Mouse (Mus musculus) stomach, embryonic 16.5 days (tissue): ENCODE measurements at regions not wholly inside any gene's neighbourhood (a gene's known extent, or its start where the extent isn't known, plus 50 kb on each side); places are given as distances from the start of the nearest gene placed in this dataset.
"Not testable (repeated sequence)": the region's sequence is repeated elsewhere in the genome, so short reads cannot be mapped to it uniquely, and the experiment has no call there.

Experiments
- ATAC-seq: fragments of 200-750 bp; cut with Nextera tagmentation; 2 replicates; pipeline ENCODE4 v1.8.0; 2017; ENCODE audit warnings: moderate number of reproducible peaks, moderate TSS enrichment; ENCODE audit not compliant: insufficient read depth, low FRiP score
- H3K27ac ChIP-seq: fragments of 300-500 bp; sonication (generic); 2 replicates; pipeline ENCODE4 v1.5.1; 2014; ENCODE audit warnings: low read length
- H3K27me3 ChIP-seq: fragments of 300-500 bp; sonication (generic); 2 replicates; pipeline ENCODE4 v1.6.1; 2014; ENCODE audit warnings: low read length, control low read depth, mixed read lengths; ENCODE audit not compliant: control insufficient read depth, insufficient read depth
- H3K36me3 ChIP-seq: fragments of 300-500 bp; sonication (generic); 2 replicates; pipeline ENCODE4 v1.6.1; 2014; ENCODE audit warnings: low read length; ENCODE audit not compliant: control insufficient read depth, insufficient read depth
- H3K4me1 ChIP-seq: fragments of 300-500 bp; sonication (generic); 2 replicates; pipeline ENCODE4 v1.6.1; 2014; ENCODE audit warnings: low read length, control low read depth, mixed read lengths; ENCODE audit not compliant: control insufficient read depth, insufficient read depth
- H3K4me2 ChIP-seq: fragments of 300-500 bp; sonication (generic); 2 replicates; pipeline ENCODE4 v1.6.1; 2014; ENCODE audit warnings: low read depth, low read length, mixed read lengths
- H3K4me3 ChIP-seq: fragments of 300-500 bp; sonication (generic); replicated peaks from 2 replicates; pipeline ENCODE4 v1.5.1; 2014; ENCODE audit warnings: mild to moderate bottlenecking, low read length
- H3K9ac ChIP-seq: fragments of 300-500 bp; sonication (generic); 2 replicates; pipeline ENCODE4 v1.6.1; 2014; ENCODE audit warnings: low read length
- H3K9me3 ChIP-seq: fragments of 300-500 bp; sonication (generic); replicated peaks from 2 replicates; pipeline ENCODE4 v1.6.1; 2016; ENCODE audit warnings: low read length, control low read depth; ENCODE audit not compliant: control insufficient read depth
- WGBS: fragments of 180-500 bp; shearing (Covaris S2); extraction: QIAGEN DNeasy Blood & Tissue Kit; methylation state at CpG from one replicate; pipeline ENCODE4 v1.1.7; 2014; 5-methylcytosine and 5-hydroxymethylcytosine counted together

- no peaks in the 10 kb centered on the region for H3K36me3 ChIP-seq
- H3K27ac ChIP-seq, result no peak overlapping the region
- no peak overlapping the region for H3K9ac ChIP-seq
- no peak for ATAC-seq
- no peaks in the 10 kb centered on the region for H3K27me3 ChIP-seq
- 73% methylated on average over 5 of the region's 5 CpGs for WGBS
- 0 out of 2 replicates have a peak, but pooled peaks cover 3% of the 10 kb centered on the region for H3K9me3 ChIP-seq
- no peak overlapping the region for H3K4me3 ChIP-seq
- H3K4me1 ChIP-seq, result no peaks in the 10 kb centered on the region
- no peak overlapping the region for H3K4me2 ChIP-seq
Measured at GRCm38 (mm10) chr16:93319581-93319980, 284.3 kb downstream of the Setd4 start.

- no peaks in the 10 kb centered on the region; the same call in none of the 2 replicates for H3K27me3 ChIP-seq
- H3K4me3 ChIP-seq, result no peak overlapping the region
- no peaks in the 10 kb centered on the region for H3K36me3 ChIP-seq
- 0 out of 2 replicates have a peak, but pooled peaks cover 2% of the 10 kb centered on the region for H3K9me3 ChIP-seq
- no peaks in the 10 kb centered on the region for H3K4me1 ChIP-seq
- no peak overlapping the region for H3K4me2 ChIP-seq
- no peak overlapping the region for H3K9ac ChIP-seq
- no peak for ATAC-seq
- H3K27ac ChIP-seq, result no peak overlapping the region
- 22% methylated on average over 12 of the region's 12 CpGs for WGBS
Measured at GRCm38 (mm10) chr16:93311644-93312043, 292.2 kb downstream of the Setd4 start.

GRCm38 (mm10) chr16:93308666-93309360 lies 295.1 kb downstream of the Setd4 start:
- Histone ChIP-seq H3K4me3 (no peak overlapping the region), H3K9me3 (0 out of 2 replicates have a peak, but pooled peaks cover 2% of the 10 kb centered on the region), H3K27me3 (no peaks in the 10 kb centered on the region; the same call in none of the 2 replicates), H3K4me2 (no peak overlapping the region), H3K36me3 (no peaks in the 10 kb centered on the region), H3K27ac (no peak overlapping the region), H3K9ac (no peak overlapping the region), H3K4me1 (no peaks in the 10 kb centered on the region)
- 85% methylated on average over 2 of the region's 2 CpGs for WGBS
- peak; percentile 10; the same call in 1 of the 2 replicates for ATAC-seq

DNA sequence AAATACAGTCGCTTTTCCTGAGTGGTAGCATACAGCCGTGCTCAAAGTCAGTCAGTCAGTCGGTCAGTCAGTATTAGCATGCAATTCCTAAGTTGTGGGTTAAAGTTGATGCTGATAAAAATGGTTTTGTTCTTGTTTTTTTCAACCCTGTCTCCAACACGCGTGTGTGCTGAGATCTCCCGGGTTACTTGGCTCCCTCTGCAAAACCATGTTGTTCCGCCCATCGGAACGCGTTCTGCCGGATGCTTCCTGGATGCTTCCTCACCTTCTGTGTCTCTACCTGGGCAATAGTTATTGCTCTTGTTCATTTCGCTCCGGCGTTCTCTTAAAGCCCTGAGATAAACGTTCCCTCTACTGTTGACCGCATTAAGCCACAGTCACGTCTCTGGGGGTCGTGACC lies 296.9 kb downstream of the Setd4 start:
- Histone ChIP-seq H3K36me3 (no peaks in the 10 kb centered on the region), H3K9me3 (0 out of 2 replicates have a peak, but pooled peaks cover 2% of the 10 kb centered on the region), H3K27me3 (no peaks in the 10 kb centered on the region; the same call in none of the 2 replicates), H3K4me1 (no peaks in the 10 kb centered on the region), H3K9ac (no peak overlapping the region), H3K4me3 (no peak overlapping the region), H3K4me2 (no peak overlapping the region), H3K27ac (no peak overlapping the region)
- ATAC-seq, result no peak
- WGBS, result 81% methylated on average over 18 of the region's 18 CpGs

GRCm38 (mm10) chr16:93306140-93306539 lies 297.7 kb downstream of the Setd4 start:
- 71% methylated on average over 7 of the region's 7 CpGs for whole genome bisulfite sequencing
- H3K9ac ChIP-seq, H3K4me3 ChIP-seq, H3K36me3 ChIP-seq, H3K27ac ChIP-seq, H3K27me3 ChIP-seq, H3K4me2 ChIP-seq, H3K4me1 ChIP-seq, ATAC-seq, H3K9me3 ChIP-seq: not testable (repeated sequence)

GRCm38 (mm10) chr16:93294430-93294829 lies 309.4 kb downstream of the Setd4 start:
- Histone ChIP-seq H3K9ac (no peak overlapping the region), H3K4me1 (peaks cover 3% of the 10 kb centered on the region; the same call in 1 of the 2 replicates), H3K9me3 (no peaks in the 10 kb centered on the region), H3K36me3 (no peaks in the 10 kb centered on the region), H3K27me3 (peaks cover 3% of the 10 kb centered on the region; the same call in 1 of the 2 replicates), H3K4me2 (no peak overlapping the region), H3K4me3 (no peak overlapping the region), H3K27ac (no peak overlapping the region)
- WGBS, result 36% methylated on average over 5 of the region's 5 CpGs
- no peak for ATAC-seq

DNA sequence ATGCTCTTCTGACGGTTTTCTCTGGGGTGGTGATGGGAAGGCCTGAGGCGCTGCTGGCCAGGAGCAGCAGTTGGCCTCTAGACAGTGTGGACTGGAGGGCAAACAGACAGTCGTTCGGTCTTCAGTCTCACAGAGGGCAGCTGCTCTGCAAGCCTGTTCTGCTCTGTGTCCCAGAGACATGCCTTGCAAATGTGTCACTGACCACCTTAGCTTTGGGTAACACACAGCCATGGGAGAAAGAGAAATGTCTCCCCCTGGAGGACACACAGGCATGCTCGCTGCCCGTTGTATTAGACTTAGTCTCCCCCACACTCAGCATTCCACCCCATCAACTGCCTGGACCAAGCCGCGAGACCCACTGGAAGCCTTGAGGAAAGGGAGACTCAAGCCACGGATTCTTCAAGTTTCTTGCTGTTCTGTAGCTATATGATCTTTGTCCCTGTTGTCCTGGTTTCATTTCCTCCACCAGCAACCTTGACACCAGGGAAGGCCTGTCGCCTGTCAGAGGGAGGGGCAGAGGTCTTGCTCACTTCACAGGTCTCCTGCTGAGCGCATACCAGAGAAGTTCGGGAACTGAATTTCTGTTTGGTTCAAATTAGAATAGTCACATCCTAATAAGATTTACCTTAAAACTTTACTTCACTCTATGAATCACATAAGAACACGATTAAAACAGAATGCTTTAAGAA lies 310.8 kb downstream of the Setd4 start:
- Histone ChIP-seq H3K9me3 (no peaks in the 10 kb centered on the region), H3K9ac (no peak overlapping the region), H3K27ac (peak overlapping the region; percentile 81), H3K36me3 (no peaks in the 10 kb centered on the region), H3K27me3 (peaks cover 3% of the 10 kb centered on the region; the same call in 1 of the 2 replicates), H3K4me3 (no peak overlapping the region), H3K4me2 (peak overlapping the region; percentile 16), H3K4me1 (peaks cover 3% of the 10 kb centered on the region; the same call in 1 of the 2 replicates)
- ATAC-seq, result peak; percentile 89; the same call in 1 of the 2 replicates
- WGBS, result 22% methylated on average over 13 of the region's 13 CpGs

GRCm38 (mm10) chr16:93292181-93292834 lies 311.6 kb downstream of the Setd4 start:
- no peaks in the 10 kb centered on the region for H3K36me3 ChIP-seq
- no peaks in the 10 kb centered on the region for H3K9me3 ChIP-seq
- H3K9ac ChIP-seq, result no peak overlapping the region
- peak overlapping the region; percentile 16 for H3K4me2 ChIP-seq
- WGBS, result 29% methylated on average over 14 of the region's 14 CpGs
- H3K4me3 ChIP-seq, result 0 out of 2 replicates have a peak overlapping the region, but pooled peaks have one; percentile 12
- ATAC-seq, result peak; percentile 74; the same call in 1 of the 2 replicates
- peaks cover 3% of the 10 kb centered on the region; the same call in 1 of the 2 replicates for H3K4me1 ChIP-seq
- peaks cover 3% of the 10 kb centered on the region; the same call in 1 of the 2 replicates for H3K27me3 ChIP-seq
- peak overlapping the region; percentile 81 for H3K27ac ChIP-seq
